Mouse (Mus musculus): Measurements from ENCODE around the gene Kcnj12.

Kcnj12 gene

DNA sequence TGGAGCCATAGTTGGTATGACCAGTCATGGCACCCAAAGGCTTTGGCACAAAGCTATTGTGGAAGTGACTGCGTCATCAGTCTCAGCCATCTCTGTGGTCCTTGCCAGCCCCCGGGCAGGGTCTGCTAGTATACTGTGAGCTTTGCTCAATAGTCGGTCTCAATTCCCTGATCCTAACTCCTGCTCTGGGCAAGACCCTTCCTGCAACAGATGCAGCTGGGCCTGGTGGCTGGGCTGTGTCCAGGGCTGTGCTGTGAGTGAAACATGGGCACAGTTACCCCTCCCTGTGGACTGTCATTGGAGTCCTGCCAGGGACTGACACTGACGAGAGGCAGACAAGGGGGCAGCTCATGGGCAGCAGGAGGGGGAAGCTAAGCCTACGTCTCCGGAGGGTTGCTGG, 2.6 kb downstream of the Kcnj12 start:
- no peak for DNase-seq (ENCODE audit: low spot score)

DNA sequence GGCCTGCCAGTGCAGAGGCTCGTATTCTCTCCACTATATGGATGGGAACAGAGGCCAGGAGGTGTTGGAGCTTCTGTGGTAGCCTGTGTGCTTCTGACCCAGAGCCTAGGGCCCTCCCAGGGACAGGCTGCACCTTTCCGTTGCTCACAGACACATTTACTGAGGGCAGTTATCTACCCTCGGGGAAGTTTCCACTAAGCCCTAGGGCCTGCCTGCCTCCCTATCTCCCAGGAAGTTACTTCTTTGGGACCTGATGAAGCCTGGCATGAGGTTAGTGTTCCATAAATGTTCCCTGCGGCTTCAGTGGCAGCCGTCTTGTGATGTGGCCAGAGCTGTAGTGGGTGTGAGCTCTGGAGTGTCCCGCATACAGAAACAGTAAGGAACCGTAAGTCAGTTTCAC, 3.2 kb downstream of the Kcnj12 start:
- DNase-seq (ENCODE audit: low spot score): no peak

DNA sequence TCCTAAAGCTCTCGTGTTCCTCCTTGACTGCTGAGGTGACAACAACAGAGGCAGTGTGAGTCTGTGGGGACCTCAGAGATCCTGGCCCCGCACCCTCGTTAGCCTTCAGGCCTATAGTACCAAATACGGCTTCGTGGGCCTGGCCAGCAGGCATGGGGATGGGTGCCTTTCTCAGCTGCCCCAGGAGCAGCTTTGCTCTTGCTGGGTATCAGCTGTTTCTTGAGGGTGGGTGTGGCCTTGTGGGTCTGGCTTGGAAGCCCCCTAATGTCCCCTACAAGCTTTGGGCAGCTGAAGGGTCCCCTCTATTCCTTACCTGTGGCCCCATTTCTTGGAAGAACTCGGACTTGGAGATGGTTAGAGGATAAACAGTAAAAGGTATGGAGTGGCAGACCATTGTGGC, 4.0 kb downstream of the Kcnj12 start:
- no peak for DNase-seq (ENCODE audit: low spot score)

DNA sequence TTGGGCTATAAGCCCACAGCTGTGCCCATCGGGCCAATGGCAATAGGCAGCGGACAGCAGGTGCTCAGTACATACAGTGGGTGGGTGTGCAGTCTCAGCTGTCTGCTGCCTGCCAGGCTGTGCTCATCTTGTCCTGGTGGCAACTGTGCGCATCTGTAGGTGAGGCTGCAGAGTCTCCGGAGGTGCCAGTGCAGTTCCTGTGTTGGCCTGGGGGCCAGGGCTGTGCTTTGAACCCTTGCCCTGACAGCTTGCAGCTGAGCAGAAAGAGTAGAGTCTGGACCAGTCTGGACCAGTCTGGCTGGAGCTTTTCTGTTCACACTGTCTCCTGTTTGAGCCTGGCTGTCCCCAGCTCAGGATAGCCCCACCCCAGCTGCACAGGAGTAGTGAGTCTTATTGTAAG, 4.8 kb downstream of the Kcnj12 start:
- no peak for DNase-seq (ENCODE audit: low spot score)

DNA sequence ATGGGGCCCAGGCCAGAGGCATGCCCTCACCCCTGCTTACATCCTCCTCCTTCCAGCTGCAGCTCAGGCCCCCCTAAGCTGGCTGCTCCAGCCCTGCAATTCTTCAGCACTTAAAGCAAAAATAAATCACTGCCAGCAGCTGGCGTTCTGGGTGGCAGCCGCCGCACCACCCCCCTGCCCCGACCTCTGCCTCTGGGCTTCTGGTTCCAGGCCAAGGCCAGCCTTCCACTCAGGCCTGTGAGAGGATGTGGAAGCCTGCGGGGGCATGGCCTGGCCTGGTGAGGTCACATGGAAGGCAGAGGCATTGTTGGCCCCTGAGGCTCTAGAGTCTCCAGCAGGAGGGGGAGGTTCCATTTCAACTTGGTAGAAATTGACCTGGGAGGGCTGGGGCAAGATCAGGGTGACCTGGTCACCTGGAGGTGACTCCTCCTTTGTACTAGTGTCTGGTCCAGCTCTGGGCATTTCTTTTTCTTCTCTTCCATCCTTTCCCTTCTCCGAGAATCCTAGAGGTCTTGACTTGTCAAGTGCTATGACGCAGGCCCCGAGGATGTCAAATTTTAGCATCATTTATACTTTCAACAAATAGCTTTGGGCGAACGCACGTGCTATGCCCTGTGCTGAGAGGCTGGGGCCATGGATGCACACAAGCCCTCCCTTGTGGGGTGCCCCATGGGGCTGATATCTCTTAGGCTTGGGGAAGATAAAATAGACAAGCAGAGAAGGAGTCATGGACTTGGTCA, 6.0 kb downstream of the Kcnj12 start:
- no peak for DNase-seq (ENCODE audit: low spot score)

DNA sequence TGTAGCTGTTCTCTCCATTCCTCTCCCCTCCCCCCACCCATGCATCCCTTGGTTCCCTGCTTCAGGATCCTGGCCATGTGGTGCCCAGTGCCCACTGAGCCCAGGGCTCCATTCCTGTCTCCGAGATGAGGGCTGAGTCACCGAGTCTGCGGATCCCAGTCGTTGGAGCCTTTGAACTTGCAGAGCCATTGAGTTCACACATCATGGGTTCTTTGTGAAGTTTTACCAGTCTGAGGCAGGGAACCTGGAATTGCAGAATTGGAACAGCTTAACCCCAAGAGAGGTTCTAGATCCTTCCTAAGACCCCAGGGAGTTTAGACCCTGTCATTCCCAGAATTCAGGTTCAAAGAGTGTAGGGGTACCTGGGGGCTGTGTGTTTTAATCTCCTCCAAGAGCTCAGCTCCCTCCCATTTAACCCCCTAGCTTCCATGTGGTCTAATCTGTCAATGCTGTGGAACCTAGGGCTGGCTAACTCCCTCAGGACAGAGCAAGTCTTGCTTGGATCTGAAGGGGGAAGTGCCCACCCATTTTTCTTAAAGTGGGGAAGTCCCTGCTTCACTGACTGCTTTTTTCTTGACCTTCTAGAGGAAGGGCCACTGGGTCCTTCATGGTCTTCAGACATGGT, 6.9 kb downstream of the Kcnj12 start:
- no peak for DNase-seq (ENCODE audit: low spot score)

DNA sequence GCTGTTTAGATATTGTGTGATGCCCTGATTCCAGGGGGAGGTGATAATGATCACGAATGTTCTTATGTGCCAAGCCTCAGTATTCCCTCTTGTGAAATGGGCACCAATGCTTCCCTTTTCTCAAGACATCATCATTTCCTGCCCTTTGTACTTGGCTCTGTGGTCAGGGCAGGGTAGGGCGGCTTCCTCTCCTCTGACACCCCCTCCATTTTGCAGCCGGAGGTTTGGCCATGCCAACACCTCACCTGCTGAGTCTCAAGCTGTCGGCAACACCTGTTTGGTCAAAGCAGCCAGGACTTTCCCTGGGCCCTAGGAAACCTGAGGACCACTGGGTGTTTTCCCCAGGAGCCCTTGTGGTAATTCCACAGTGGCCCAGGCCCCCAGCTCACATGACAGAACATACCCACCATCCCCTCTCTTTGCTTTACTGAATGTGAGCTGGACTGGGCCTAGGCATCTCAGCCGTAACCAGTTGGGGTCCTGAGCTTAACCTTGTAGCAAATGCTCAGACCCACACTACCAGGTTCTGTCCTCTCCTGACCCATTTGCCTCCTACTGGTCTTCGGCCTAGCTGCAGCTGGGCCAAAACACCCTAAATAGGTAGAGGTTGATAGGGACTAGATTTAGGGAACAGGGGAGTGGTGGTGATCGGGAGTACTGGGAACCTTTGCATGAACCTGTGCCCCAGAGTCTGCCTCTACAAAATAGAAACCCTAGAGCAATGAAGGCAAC, 7.7 kb downstream of the Kcnj12 start:
- no peak for DNase-seq (ENCODE audit: low spot score)

DNA sequence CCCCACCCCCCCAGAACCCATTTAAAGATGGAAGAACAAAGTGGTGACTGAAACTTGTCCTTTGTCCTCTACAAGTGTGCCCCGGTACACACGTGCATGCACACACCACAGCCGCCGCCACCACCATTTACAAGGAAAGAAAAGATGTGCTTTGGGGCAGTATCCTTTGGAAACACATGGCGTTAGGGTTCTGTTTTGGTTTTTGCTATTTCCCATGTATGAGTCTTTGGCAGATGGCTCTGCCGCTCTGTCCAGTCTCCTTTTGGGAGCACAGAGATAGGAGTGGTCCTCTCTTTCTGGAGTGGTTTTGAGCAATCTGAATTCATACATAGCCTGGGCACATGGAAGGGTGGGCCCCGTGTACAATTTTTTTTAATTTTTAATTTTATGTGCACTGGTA, 8.8 kb downstream of the Kcnj12 start:
- DNase-seq (ENCODE audit: low spot score): no peak

DNA sequence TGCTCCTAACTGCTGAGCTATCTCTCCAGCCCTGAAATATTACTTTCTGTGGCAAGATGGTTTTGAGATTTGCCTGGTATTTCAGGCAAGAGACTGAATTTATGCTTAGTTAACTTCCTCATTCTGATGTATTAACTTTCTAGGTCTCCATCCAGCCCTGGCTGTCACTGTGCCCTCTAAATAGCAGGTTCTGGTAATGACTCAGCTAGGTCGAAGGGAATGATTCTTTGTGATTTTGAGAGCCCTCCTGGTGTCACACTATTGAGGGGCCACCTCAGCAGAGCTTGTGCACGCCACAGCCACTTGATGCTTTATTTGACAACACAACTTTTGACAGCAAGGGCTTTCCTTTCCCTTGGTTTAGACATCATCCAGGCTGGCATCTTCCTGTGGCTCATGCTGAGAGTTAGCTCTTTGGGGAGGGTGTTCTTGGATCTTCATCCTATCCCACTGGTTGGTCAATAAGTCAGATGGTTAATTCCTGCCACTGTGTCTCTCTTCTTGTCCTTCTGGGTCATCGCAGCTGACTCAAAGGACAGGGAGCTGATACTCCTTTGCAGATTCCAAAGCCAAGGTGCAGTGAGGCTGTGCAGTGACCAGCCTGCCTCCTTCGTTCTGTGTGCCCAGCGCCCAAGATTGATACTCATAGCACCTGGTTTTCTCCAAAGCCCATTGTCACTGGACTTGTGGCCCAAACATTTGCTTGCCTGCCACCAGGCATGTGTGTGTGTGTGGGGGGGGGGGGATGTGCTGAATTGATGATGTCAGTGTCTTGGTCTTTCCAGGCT, 9.5 kb downstream of the Kcnj12 start:
- DNase-seq (ENCODE audit: low spot score): no peak

DNA sequence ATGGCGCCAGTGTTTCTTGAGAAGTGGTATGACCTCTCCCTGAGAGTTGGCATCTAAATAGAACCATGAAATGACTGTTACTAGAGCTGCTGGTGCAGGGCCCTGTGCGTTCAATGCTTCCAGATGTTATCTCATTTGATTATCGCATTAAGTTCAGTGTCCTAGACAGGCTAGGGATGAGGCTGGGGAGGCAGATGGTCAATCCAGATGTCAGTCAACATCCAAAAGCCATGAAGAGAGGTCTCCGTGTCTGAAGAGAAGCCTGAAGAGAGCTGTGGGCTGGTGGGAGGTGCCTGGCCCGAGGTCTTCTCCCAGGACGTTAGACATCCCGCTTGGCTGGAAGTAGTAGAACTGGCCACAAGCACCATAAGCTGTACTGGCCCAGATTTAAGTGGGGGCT, 10.1 kb downstream of the Kcnj12 start:
- no peak for DNase-seq (ENCODE audit: low spot score)

DNA sequence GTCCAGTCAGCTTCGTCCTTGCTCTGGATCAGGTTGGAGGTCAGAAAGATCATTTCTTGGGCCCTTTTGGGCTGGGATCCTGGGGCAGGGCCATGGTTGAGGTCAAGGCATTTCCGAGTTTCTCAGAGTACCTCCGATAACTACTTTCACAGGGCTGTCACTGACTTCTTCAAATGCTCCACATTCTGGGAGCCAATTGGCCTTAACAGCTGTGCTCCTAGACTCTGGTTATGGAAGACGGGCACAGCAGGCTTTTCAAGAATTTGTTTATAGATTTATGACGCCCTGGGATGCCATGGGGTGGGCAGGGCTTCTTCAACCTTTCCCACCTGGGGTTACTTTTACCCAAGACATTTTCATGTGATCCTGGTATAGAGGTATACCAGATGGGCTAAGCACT, 10.8 kb downstream of the Kcnj12 start:
- DNase-seq (ENCODE audit: low spot score): no peak

DNA sequence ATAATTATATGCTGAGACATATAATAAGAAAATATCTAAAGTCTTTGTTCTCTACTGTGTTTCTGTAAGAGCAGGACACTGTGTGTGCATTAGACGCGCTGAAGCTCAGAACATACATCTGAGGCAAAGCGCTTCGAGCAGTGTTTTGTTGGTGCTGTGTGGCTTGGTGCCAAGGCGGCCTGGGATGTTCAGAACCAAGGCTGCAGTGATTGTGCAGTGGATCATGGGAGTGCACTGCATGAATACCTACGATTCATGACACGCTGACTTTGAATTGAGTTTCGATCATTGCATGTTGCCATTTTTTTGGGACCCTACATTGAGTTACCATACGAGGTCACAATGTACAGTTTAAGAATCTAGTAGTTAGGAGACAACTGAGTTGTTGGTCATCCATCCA, 14.3 kb downstream of the Kcnj12 start:
- no peak for DNase-seq (ENCODE audit: low spot score)

DNA sequence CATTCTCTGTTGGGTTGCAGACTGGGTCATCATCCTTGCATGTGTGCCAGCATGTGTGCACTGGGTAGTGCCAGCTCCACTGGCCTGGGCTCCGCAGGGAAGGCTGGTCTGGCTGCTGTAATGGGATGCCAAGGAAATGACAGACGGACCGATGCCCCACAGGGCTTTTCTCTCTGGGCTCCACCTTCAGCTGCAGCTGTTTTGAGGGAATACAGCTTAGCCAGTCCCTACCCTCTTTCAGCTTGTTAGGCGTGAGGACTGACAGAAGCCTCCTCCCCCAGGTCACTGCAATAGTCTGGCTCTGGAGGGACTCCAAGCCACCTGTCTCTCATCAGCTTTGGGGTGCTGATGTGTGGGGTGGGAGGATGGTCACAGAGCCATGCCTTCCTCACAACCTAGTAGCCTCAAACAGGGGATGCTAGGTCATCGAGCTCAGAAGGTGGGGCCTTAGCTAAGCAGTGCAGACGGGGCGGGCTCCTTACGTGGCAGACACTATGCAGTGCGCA, 16.0 kb downstream of the Kcnj12 start:
- DNase-seq (ENCODE audit: low spot score): no peak

DNA sequence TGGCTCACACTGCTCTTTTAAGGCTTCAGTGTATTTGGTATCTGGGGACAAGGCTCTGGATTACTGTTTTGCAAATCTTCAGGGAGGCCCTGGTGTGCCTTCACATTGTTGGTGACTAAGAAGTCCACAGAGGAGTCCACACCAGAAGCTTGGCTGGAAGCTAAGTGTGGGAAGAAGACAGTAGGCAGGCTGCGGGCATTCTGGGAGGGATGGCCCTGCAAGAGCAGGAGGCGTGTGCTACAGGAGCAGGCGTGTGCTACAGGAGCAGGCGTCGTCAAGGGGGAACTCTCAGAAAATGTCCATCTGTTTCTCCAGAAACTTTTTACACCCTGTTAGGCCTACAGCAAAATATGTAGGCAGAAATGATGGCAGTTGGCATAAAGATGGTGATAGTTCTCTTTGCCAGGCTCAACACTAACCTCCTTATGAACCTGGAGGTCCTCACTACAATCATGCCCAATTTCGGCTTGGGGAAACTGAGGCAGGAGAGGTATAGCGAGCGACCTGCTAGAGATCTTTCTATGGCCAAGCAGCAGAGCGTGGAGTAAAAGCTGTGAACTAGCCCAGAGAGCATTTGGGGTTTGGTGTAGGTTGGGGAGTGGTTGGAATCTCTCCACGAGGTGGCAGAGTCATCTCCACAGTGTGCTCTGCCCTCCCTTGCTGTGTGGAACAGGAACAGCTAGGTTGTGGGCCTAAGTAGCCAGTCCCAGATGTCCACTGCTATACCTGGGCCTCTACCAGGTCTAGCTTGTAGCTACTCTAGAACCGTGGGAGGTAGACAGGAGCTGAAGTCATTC, 18.7 kb downstream of the Kcnj12 start:
- no peak for DNase-seq (ENCODE audit: low spot score)

DNA sequence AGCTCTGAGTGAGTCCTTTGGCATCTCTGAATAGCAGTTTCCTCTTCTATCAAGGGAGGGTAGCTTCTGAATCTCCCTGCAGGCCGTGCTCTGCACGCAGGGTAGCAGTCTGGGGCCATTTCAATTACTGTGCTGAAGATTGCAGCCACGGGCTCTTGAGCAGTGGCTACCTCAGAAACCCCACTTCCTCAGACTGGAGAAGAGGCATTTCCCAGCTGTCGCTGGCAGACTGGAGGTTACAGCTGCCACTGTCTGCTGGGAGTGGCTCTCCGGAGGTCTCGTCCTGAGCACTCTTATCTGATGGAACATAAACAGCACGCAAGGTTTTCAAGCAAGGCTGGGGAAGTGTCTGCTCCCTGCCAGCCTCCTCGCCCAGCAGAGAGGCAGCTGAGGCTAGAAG, 20.2 kb downstream of the Kcnj12 start:
- DNase-seq (ENCODE audit: low spot score): no peak

DNA sequence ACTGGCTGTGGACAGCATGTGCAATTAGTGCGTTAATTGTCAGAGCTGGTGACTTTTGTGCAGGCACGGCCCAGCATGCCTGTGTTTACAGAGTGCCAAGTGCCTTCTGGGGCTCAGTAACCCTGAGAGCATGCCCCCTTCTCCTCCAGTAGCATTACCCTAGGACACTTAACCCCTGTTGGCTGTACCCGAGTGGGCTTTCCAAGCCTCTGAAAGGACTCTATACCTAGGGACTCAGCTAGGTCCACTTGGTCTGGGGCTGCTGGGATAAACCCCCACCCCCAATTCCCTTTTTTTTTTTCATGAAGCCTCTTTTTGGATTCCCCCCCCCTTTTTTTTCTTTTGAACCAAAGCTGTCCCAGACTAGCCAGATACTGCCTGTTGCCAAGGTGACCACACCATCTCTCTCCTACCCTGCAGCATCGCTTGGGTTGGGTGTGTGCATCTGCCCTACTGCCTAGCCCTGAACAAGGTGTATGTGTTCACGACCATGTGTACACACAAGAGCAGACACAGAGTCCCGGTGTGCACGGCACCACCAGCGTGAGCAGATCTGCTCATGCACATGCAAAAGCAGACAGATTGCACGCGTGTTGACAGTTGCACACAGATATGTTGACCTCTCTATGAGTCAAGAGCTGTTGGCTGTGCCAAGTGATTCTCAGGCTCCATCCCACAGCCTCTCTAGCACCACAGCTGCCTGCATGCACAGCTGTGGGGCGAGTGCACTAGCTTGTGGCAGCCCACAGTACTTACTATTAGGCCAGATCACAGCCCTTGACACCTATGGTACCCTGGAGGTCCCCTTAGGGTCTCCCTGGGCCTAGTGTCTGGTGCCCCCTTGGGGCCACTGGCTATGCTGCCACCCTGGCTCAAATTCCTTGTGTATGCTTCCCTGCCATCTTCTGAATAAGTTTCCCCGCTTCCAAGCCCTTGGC, 21.0 kb downstream of the Kcnj12 start:
- no peak for DNase-seq (ENCODE audit: low spot score)

DNA sequence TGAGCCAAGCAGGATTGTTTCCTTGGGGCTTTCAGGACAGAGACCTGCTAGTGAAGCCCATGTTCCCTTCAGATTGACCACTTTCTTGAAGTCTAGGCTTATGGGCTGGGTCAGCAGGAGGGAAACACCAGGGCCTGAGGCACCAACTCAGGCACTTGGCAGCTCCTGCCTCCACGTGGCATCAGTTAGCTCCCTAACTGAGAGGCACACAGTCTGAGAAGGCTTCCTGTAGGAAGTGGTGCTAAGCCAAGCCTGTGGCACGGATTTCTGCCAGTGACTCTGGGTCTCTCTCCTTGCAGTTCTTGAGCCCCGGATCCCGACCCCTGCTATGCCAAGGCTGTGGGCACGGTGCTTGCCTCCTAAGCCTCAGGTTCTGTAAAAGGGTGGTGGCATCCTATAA, 22.4 kb downstream of the Kcnj12 start:
- DNase-seq (ENCODE audit: low spot score): no peak

DNA sequence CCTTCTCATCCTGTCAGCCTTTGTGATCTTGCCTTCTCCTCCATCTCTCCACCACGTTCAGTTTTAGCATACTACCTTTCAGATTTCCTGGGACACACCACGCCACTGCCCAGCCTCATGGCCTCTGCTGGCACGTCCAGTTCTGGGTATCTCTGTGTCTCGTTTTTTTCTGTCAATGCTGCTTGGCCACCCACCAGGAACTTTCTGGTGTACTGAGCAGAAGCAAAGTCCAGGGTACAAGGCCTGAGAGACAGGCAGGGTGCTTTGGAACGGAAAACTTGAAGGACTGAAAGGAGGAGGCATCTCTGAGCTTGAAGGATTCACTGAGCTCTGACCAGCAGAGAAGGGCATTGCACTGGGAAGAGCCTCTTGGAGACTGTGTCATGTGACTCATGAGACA, 25.1 kb downstream of the Kcnj12 start:
- DNase-seq (ENCODE audit: low spot score): no peak

DNA sequence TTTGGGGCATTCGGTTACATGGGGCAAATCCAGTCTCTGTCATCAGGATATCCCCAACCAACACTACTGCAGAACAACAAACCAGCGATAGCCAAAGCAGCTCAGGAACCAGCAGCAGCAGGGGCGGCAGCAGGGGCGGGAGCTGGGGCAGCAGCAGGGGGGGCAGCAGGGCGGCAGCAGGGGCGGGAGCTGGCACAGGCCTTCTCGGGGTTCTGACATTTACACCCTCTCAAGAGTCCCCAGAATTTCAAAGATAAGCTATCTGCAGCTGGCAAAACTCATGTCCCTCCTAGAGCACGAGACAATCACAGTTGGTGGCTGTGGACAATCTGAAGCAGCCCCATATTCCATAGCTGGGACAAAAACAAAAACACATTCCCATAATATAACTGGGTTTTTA, 28.8 kb downstream of the Kcnj12 start:
- no peak for DNase-seq (ENCODE audit: low spot score)

DNA sequence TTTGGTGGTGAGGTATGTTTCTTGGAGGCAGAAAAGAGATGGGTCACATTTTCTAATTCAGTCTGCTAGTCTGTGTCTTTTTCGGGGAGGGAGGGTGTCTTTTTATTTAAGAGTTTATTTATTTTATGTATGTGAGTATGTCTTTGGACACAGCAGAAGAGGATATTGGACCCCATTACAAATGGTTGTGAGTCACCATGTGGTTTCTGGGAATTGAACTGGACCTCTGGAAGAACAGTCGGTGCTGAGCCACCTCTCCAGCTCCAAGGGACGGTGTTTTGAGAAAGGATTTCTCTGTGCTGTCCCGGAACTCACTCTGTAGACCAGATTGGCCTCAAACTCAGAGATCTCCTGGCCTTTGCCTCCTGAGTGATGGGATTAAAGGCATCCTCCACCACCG, 34.5 kb downstream of the Kcnj12 start:
- DNase-seq (ENCODE audit: low spot score): no peak
